Mouse (Mus musculus): ENCODE data around the gene Rbms1. TPM values are rescaled to one million over a fixed set of nuclear protein-coding genes. Genes with fewer than 3 reads are reported as not detected.

Gene Rbms1
- polyA plus RNA-seq, 1 experiment = 42.9 TPM

GRCm38 (mm10) chr2:60812949-60813348 lies 150.0 kb downstream of the Rbms1 start:
- Histone ChIP-seq H3K4me3 (ENCODE audit: insufficient read depth, poor library complexity, severe bottlenecking) (no peak overlapping the region), H3K79me3 (ENCODE audit: low read depth) (peaks cover 80% of the 10 kb centered on the region), H3K36me3 (ENCODE audit: control insufficient read depth, insufficient read depth) (peaks cover 31% of the 10 kb centered on the region), H3K79me2 (ENCODE audit: control insufficient read depth, insufficient read depth) (peaks cover 100% of the 10 kb centered on the region), H3K27me3 (ENCODE audit: control insufficient read depth, insufficient read depth, insufficient read length) (no peaks in the 10 kb centered on the region), H3ac (ENCODE audit: control insufficient read depth, insufficient read length, low read depth) (no peak overlapping the region)
- TF ChIP-seq CEBPB (IDR thresholded peaks at IDR 0.05; ENCODE audit: low read depth) (no peak), CTCF (IDR thresholded peaks at IDR 0.05; ENCODE audit: control insufficient read depth, insufficient read depth, insufficient read length) (no peak), MYOG (IDR thresholded peaks at IDR 0.05; ENCODE audit: control insufficient read depth, extremely low read depth, insufficient read length) (no peak), MYOD1 (IDR thresholded peaks at IDR 0.05; ENCODE audit: control insufficient read depth, insufficient read length, low read depth) (no peak), USF1 (IDR thresholded peaks at IDR 0.05; ENCODE audit: low read depth) (no peak), MAX (IDR thresholded peaks at IDR 0.05) (no peak), FOSL1 (IDR thresholded peaks at IDR 0.05; ENCODE audit: insufficient read depth, low read length, poor library complexity, severe bottlenecking) (no peak)

- H3K79me3 ChIP-seq (ENCODE audit: low read depth) = peaks cover 83% of the 10 kb centered on the region
Measured at GRCm38 (mm10) chr2:60810617-60811016, 152.4 kb downstream of the Rbms1 start.

GRCm38 (mm10) chr2:60809441-60809921 lies 153.5 kb downstream of the Rbms1 start:
- peaks cover 100% of the 10 kb centered on the region for H3K79me2 ChIP-seq (ENCODE audit: control insufficient read depth, insufficient read depth)
- H3K79me3 ChIP-seq (ENCODE audit: low read depth) = peaks cover 82% of the 10 kb centered on the region
- TF ChIP-seq USF1 (IDR thresholded peaks at IDR 0.05; ENCODE audit: low read depth) (no peak), CTCF (IDR thresholded peaks at IDR 0.05; ENCODE audit: control insufficient read depth, insufficient read depth, insufficient read length) (no peak), CEBPB (IDR thresholded peaks at IDR 0.05; ENCODE audit: low read depth) (no peak), MAX (IDR thresholded peaks at IDR 0.05) (no peak)
- no peak overlapping the region for H3ac ChIP-seq (ENCODE audit: control insufficient read depth, insufficient read length, low read depth)
- H3K36me3 ChIP-seq (ENCODE audit: control insufficient read depth, insufficient read depth) = peaks cover 36% of the 10 kb centered on the region
- H3K27me3 ChIP-seq (ENCODE audit: control insufficient read depth, insufficient read depth, insufficient read length) = no peaks in the 10 kb centered on the region
- H3K4me3 ChIP-seq (ENCODE audit: insufficient read depth, poor library complexity, severe bottlenecking) = no peak overlapping the region

More at GRCm38 (mm10) chr2:60810617-60811016, 152.4 kb downstream of the Rbms1 start:
- Histone ChIP-seq H3K79me2 (ENCODE audit: control insufficient read depth, insufficient read depth) (peaks cover 100% of the 10 kb centered on the region), H3K4me3 (ENCODE audit: insufficient read depth, poor library complexity, severe bottlenecking) (no peak overlapping the region), H3ac (ENCODE audit: control insufficient read depth, insufficient read length, low read depth) (no peak overlapping the region), H3K36me3 (ENCODE audit: control insufficient read depth, insufficient read depth) (peaks cover 34% of the 10 kb centered on the region), H3K27me3 (ENCODE audit: control insufficient read depth, insufficient read depth, insufficient read length) (no peaks in the 10 kb centered on the region)
- no peak for TF ChIP-seq MYOG (IDR thresholded peaks at IDR 0.05; ENCODE audit: control insufficient read depth, extremely low read depth, insufficient read length)
- no peak for TF ChIP-seq CEBPB (IDR thresholded peaks at IDR 0.05; ENCODE audit: low read depth)
- no peak for TF ChIP-seq FOSL1 (IDR thresholded peaks at IDR 0.05; ENCODE audit: insufficient read depth, low read length, poor library complexity, severe bottlenecking)
- TF ChIP-seq MAX (IDR thresholded peaks at IDR 0.05) = no peak
- no peak for TF ChIP-seq CTCF (IDR thresholded peaks at IDR 0.05; ENCODE audit: control insufficient read depth, insufficient read depth, insufficient read length)
- no peak for TF ChIP-seq USF1 (IDR thresholded peaks at IDR 0.05; ENCODE audit: low read depth)
- TF ChIP-seq MYOD1 (IDR thresholded peaks at IDR 0.05; ENCODE audit: control insufficient read depth, insufficient read length, low read depth) = no peak

- Histone ChIP-seq H3K36me3 (ENCODE audit: control insufficient read depth, insufficient read depth) (peaks cover 41% of the 10 kb centered on the region), H3ac (ENCODE audit: control insufficient read depth, insufficient read length, low read depth) (no peak overlapping the region), H3K79me2 (ENCODE audit: control insufficient read depth, insufficient read depth) (peaks cover 100% of the 10 kb centered on the region), H3K4me3 (ENCODE audit: insufficient read depth, poor library complexity, severe bottlenecking) (no peak overlapping the region), H3K79me3 (ENCODE audit: low read depth) (peaks cover 82% of the 10 kb centered on the region), H3K27me3 (ENCODE audit: control insufficient read depth, insufficient read depth, insufficient read length) (no peaks in the 10 kb centered on the region)
- TF ChIP-seq MAX (IDR thresholded peaks at IDR 0.05) = no peak
- TF ChIP-seq MYOG (IDR thresholded peaks at IDR 0.05; ENCODE audit: control insufficient read depth, extremely low read depth, insufficient read length) = no peak
- no peak for TF ChIP-seq USF1 (IDR thresholded peaks at IDR 0.05; ENCODE audit: low read depth)
- TF ChIP-seq CEBPB (IDR thresholded peaks at IDR 0.05; ENCODE audit: low read depth) = no peak
- TF ChIP-seq FOSL1 (IDR thresholded peaks at IDR 0.05; ENCODE audit: insufficient read depth, low read length, poor library complexity, severe bottlenecking) = no peak
- no peak for TF ChIP-seq CTCF (IDR thresholded peaks at IDR 0.05; ENCODE audit: control insufficient read depth, insufficient read depth, insufficient read length)
- TF ChIP-seq MYOD1 (IDR thresholded peaks at IDR 0.05; ENCODE audit: control insufficient read depth, insufficient read length, low read depth) = no peak
Measured at GRCm38 (mm10) chr2:60808822-60809221, 154.2 kb downstream of the Rbms1 start.

GRCm38 (mm10) chr2:60807341-60808195 lies 155.4 kb downstream of the Rbms1 start:
- peaks cover 100% of the 10 kb centered on the region for H3K79me2 ChIP-seq (ENCODE audit: control insufficient read depth, insufficient read depth)
- peaks cover 80% of the 10 kb centered on the region for H3K79me3 ChIP-seq (ENCODE audit: low read depth)
- no peak for TF ChIP-seq MYOD1 (IDR thresholded peaks at IDR 0.05; ENCODE audit: control insufficient read depth, insufficient read length, low read depth)
- TF ChIP-seq MAX (IDR thresholded peaks at IDR 0.05) = no peak
- no peak for TF ChIP-seq FOSL1 (IDR thresholded peaks at IDR 0.05; ENCODE audit: insufficient read depth, low read length, poor library complexity, severe bottlenecking)
- peak; percentile 66 for TF ChIP-seq CEBPB (IDR thresholded peaks at IDR 0.05; ENCODE audit: low read depth)
- TF ChIP-seq USF1 (IDR thresholded peaks at IDR 0.05; ENCODE audit: low read depth) = no peak
- no peak for TF ChIP-seq CTCF (IDR thresholded peaks at IDR 0.05; ENCODE audit: control insufficient read depth, insufficient read depth, insufficient read length)
- TF ChIP-seq MYOG (IDR thresholded peaks at IDR 0.05; ENCODE audit: control insufficient read depth, extremely low read depth, insufficient read length) = no peak
- peaks cover 42% of the 10 kb centered on the region for H3K36me3 ChIP-seq (ENCODE audit: control insufficient read depth, insufficient read depth)
- H3ac ChIP-seq (ENCODE audit: control insufficient read depth, insufficient read length, low read depth) = no peak overlapping the region
- no peak overlapping the region for H3K4me3 ChIP-seq (ENCODE audit: insufficient read depth, poor library complexity, severe bottlenecking)
- no peaks in the 10 kb centered on the region for H3K27me3 ChIP-seq (ENCODE audit: control insufficient read depth, insufficient read depth, insufficient read length)

All from C2C12 (cell line).